Mouse (Mus musculus) right cerebral cortex, postnatal 36 days (tissue): Measurements from ENCODE around the gene Tctn1.
"Not testable (repeated sequence)": the region's sequence is repeated elsewhere in the genome, so short reads cannot be mapped to it uniquely, and the experiment has no call there.

Source experiments
- DNase-seq, 2 experiments: peaks; one replicate each; pipeline ENCODE4 v3.0.0; 2022; ENCODE audit warnings: low spot score in 2 of 2, mixed read lengths in 1 of 2

The Tctn1 gene

DNA sequence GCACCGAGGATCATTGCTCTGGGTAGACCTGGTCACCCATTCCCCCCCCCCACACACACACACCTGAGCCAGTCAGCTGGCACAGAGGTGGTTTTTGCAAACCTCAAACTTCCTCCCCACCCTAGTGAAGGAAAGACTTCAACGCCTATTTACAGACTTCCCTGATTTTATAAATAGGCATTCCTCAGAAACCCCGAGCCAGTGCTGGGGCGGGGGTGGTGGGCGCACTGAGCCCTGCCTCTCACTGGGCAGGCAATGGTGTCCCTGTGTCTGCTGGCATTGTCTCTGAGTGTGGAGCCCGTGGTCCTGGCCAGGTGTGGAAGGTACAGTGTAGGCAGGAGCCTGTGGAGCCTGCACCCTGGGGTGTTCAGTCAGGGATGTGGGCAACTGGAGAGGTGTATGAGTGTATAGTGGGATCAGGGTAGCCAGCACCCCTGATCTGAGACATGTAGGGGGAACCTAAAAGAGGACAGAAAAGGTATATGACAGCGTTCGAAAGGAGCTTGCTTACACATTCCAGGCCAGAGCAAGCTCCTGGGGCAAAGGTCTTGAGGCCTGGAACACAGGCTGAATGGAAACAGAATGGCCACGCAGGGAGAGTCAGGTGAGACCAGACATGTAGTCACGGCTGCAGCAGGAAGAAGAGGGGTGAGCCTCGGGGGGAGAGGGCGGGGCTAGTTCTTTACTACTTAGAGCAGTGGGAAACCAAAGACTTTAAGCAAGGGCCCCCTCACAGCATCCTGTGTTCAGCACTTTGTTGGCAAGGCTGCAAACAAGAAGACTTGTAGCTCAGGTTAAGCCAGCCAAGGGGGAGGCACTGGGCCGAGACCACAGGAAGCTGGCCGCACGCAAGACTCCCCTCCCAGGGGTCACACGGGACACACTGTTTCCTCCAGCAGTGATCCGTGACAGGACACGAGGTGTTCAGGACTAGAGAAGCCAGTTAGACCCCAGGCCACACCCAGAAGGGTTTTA lies 44.3 kb downstream of the Tctn1 start:
- no peak for DNase-seq

DNA sequence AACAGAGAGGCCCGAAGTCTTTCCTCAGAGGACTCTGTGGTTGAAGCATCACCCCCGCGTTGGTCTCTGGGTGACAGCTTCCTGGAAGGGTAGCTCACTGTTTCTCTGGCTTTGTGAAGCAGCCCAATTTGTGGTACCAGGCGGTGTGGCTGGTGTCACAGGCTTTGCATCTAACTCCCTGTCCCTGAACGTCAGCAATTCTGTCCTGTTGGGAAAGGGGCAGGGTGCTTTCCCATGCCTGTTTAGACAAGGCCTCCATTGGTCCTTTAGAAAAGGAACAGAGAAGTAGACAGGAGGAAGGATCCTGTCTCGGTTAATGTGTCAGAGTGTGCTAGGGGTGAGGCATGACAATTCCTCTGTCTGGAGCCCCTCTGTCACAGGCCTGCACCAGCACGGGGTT lies 45.3 kb downstream of the Tctn1 start:
- no peak for DNase-seq

DNA sequence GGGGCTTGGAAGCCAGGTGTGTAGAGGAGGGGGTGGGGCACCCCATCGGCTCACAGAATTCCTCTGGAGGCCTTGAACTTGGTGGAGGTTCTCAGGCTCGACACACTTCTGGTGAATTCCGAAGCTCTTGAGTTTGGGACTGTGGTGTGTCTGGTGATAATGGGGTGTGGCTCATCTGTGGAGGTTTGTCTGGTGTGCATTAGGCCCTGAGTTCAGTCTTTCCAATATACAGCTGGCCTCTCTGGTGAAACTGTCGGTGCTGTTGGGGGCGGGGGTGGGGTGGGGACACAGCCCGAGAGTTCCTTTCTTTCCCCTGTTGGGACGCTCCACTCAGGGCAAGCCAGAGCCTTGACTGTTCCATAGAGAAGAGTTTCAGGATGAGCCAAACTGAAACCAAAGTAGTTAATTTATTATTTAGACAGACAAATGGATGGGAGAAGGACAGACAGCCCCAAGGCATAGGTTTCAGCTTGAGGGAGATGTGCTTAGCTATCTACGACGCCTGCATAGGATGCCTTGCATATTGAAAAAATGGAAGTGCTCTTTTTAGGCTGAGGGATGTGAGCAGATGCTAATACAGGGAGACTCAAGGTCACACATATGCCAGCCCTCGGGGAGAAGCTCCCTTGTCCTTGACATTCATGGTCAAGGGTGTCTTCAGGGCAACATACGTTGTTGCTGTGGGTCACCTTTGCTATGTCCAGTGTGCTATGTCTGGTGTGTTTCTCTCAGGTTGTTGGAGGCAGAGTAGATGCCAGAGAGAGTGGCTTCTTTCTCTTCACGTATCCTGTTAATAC lies 46.0 kb downstream of the Tctn1 start:
- DNase-seq = no peak

DNA sequence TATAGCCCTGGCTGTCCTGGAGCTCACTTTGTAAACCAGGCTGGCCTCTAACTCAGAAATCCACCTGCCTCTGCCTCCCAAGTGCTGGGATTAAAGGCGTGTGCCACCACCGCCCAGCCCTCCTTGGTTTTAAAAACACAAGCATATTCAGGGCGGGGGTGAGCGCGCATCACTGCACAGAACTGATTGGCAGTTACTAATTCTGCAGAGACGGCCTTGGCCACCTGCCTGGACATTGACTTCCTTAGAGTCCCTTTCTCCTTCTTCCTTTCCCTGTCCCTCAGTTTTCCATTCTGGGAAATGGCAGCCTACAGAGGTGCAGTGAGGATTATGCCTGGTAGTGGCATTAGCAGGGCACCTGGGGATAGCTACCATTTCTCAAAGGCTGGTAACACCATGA lies 46.6 kb downstream of the Tctn1 start:
- DNase-seq = no peak

DNA sequence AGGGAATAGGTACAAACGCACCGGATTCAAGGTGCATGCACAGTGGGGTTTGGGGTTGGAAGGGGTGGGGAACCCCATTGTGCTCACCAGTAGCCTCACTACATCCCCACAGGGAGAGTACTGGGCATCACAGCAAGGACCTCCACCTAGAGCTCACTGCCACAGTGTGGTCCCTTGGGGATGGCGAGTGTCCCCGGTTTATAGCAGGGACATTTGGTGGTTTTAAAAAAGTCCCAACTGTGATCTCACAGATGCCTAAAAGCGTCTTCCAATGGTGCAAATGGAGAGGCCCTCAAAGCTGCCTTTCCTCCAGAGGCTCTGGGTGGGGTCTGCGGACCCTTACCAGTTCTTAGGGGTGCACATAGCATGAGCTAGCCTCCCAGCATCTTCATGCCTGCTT lies 50.4 kb downstream of the Tctn1 start:
- DNase-seq = no peak

DNA sequence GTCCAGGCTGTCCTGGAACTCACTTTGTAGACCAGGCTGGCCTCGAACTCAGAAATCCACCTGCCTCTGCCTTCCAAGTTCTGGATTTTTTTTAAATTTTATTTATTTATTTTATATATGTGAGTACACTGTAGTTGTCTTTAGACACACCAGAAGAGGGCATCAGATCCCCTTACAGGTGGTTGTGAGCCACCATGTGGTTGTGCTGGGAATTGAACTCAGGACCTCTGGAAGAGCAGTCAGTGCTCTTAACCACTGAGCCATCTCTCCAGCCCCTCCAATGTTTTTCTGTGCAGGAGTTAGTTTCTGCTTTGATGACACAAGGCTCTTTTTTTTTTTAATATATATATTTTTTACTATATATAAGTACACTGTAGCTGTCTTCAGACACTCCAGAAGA lies 51.4 kb downstream of the Tctn1 start:
- not testable (repeated sequence) for DNase-seq

DNA sequence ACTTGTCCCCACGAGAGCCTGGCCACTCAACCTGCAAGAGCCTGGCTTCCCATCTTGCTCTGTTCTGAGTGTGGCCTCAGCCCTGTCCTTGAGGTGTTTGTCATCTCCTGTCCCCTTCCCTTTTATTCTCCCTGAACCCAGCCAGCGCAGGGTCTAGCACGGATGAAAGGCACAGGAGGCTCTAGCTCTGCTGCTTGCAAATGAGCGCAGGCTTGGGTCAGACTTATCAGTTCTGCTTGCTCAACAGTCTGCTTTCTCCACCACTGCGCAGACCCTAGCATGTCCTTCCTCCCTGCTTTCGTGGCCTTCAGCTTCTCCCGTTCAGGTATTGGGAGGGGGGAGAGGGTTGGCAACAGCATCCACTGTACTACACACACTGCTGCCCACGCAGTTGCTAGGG lies 52.1 kb downstream of the Tctn1 start:
- no peak for DNase-seq

DNA sequence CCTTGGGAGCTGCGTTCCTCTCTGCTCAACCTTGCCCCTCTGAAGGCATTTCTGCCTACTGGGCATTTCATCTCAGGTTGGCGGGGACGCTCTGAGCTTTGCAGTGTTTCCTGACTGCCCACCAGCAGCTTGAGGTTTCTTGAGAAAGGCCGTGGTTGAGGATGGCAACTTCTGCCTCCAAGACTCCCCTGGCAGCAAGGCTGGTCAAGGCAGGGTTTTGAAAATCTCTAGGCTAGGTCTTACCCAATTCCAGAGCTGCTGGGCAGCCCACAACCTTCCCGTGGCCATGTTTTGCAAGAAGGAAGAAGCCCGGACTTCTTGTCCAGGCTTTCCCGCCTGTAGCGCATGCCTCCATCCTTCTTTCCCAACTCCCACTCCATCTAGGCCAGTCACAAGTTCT lies 53.4 kb downstream of the Tctn1 start:
- DNase-seq = no peak

DNA sequence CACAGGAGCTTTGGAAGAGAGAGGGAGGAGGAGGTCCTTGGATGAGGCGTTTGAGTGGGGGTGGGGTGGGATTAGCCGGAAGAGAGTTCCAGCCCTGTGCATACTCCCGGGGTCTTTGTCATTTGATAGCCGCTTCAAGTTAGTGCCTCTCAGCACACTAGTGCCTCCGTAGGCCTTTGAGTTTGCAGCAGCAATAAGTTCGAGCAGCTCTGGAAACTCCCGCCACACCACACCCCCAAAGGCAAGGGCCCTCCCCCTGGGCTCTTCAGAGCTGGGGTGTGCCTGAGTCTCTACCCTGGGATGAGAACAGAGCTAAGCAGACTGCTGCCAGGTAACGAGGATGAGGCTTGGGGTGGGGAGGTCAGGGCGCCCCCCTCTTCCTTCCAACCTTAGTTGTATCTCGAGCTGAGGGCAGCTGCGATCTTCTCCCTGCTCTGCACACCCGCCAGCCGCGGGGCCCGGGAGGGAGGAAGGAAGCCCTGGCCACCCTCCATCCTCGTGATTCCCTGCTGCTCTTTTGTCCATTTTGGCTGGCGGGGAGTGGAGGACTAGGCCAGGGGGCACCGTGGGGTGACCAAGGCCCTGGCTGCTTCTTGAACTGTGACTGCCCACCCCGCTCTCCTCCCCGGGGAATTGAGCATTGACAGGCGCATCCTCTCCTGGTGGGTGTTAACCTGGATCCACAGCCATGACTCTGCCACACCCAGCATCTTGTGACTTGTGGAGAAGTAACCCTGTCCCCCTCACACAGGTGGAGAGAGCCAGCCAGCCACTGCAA lies 54.5 kb downstream of the Tctn1 start:
- no peak for DNase-seq

DNA sequence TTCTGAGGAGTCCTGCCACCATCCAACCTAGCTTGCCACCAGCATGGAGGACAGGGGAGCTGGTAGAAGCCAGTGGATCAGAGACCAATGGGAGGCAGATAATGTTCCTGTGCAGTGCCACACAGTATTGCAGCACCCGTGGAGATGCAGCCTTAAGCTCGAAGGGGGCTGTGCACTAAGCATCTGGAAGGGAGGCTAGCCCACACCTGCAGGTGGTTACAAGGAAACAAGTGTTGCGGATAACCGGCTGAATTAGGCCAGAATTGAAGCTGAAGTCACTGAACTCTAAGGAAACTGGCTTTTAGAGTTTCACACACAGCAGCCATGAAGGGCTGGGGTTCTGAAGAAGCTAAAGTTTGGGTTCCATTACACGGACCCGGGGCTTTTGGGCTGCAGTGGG lies 55.4 kb downstream of the Tctn1 start:
- no peak for DNase-seq

DNA sequence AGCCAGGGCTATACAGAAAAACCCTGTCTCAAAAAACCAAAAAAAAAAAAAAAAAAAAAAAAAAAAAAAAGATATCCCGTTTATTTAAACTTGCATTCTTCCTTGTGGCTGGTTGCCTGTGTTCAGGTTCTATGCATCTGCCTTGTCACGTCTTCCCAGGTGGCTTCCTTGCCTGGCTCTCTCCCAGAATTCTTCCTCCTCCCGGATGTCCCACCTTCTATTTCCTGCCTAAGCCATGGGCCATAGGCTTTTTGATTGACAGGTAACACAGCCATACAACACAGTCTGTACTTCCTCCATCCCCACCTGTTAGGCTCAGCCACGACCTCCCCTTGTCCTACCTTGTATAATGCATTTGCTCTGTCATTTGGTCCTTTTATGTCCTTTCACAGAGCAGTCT lies 57.8 kb downstream of the Tctn1 start, which contains the start of gene Hvcn1:
Gene Hvcn1 (plus strand): TSS at position 330 of the 400 bp plus-strand sequence.
- DNase-seq = no peak

DNA sequence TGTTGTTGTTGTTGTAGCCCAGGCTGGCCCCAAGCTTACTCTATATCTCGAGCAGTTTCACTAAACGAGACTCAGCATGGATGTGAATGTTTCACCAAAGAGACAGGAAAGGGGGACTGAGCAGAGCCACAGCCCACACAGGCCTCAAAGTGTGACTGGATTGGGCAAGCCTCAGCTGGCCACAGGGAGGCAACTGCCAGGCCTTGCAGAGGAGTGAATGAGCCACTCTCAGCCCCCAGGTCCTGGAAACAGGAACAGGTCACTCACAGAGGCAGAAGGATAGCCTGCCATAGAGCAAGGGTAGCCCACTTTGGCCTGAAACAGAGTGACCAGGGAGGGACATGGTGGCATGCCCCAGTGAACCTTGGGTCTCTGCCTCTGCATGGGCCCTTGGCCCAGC lies 60.1 kb downstream of the Tctn1 start:
- no peak for DNase-seq

DNA sequence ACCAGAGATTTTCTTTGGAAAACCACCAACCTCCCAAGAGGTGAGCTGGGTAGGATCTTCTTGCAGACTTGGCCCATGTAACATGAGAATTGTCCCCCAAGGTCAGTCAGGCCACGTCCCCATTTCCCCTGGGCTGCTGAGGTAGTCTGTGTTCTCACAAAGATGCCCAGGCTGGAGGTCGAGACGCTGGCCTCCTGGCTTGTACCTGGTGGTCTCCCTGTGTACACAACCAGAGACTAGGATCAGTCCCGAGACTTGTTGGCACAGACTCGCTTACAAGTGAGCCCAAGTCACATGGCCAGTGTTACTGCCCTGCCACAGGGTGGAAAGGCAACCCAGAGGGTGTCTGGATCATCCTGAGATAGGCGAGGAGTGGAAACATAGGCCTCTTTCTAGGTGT lies 62.4 kb downstream of the Tctn1 start:
- DNase-seq = no peak

DNA sequence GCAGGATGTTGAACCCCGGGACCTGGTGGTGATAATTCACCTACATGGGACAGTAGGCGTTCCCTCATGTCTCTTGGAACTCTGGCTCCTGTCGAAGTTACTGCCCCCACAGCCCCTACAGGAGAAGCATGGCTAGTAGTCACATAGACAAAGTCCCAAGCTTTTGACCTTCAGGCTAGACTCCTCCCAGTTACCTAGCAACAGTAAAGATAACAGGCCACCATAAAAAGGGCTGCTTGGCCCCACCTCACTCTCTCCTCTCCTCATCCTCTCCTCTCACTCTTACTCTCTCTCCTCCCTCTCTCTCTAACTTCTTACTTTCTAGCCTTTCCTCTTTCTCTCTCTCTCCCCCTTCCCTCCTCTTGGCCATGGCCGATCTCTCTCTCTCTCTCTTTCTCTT lies 63.4 kb downstream of the Tctn1 start:
- DNase-seq = no peak

DNA sequence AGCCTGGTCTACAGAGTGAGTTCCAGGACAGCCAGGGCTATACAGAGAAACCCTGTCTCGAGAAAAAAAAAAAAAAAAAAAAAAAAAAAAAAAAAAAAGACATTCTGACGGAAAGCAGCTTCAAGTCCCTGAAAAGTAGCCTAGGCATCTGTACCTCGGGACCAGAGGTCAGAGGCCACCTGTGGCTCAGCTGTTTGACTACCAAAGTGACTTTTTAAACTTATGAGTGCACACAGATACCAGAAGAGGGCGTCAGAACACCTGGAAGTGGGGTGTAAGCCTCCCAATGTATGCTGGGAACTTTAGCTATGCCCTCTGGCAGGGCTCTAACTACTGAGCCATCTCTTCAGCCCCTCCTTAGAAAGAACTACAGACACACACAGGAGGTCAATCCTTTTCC lies 71.9 kb downstream of the Tctn1 start:
- DNase-seq = no peak

DNA sequence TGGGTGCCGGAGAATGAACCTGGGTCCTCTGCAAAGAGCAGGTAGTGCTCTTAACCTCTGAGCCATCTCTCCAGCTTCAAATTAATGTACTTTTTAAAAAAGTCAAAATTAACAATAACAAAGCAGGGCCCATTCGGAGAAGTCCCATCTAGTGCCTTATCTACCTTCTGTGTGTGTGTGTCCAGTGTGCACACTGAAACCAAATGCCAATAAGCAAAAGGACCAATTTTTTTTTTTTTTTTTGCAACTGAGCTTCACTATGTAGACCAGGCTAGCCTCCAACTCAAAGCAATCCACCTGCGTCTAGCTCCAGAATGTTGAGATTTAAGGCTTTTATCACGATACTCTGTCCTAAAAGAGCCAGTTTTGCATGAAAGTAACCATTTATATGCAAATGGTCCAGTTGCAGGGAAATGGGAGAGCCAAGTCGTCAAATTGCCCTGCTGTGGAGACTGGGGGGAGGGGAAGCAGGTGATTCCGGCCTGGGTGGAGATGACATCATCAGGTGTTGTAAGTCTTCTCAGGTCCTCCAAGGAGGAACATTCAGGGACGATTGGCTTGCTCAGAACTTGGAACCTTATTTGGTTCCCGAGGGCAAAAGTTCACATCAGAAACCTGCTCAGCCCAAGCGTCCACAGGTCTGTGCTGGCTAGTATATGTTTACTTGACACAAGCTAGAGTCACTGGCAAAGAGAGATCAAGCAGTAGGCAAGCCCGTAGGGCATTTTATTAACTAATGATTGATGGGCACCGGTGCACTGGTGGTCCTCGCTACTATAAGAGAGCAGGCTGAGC lies 72.8 kb downstream of the Tctn1 start:
- no peak for DNase-seq

DNA sequence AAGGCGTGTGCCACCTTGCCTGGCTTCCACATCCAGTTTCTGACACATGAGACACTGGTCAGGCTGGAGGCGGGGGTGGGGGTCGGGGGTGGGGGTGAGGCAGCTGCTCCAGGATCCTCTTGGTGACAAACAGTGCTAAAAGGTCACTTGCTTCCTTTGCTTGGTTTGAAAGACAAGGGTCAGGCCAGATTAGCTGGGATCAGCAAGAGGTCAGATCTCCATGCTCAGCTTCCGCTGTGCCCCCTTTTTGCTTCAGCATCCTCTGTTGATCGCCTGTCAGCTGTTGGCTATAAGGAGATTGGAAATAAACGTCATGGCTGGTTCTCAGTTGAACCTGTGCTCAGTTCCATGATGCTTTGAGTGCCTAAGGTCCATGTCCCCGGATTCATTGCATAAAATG lies 73.8 kb downstream of the Tctn1 start:
- no peak for DNase-seq

DNA sequence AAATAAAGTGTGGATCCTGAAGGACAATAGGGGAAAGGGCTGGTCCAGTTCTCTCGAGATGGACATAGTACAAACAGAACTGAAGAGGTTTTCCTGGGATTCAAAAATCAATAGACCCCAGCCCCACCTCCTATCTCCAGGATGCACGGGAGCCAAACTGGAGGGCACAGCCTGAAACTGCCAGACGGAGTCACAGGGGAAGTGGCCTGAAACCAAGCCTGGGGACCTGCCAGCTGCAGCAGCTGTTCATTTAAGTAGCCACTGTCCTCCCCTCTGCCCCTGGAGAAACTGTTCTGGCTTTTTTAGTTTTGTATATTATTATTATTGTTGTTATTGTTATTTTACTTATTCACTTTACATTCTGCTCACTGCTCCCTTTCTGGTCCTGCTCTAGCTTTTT lies 75.1 kb downstream of the Tctn1 start:
- no peak for DNase-seq
